Mouse (Mus musculus) urinary bladder, postnatal 4 days (tissue): ENCODE results near the gene Itgae.

Source experiments
- DNase-seq, 2 experiments: peaks; one replicate each; pipeline ENCODE4 v3.0.0; 2021 to 2022; ENCODE audit warnings: low spot score in 2 of 2

Itgae gene

DNA sequence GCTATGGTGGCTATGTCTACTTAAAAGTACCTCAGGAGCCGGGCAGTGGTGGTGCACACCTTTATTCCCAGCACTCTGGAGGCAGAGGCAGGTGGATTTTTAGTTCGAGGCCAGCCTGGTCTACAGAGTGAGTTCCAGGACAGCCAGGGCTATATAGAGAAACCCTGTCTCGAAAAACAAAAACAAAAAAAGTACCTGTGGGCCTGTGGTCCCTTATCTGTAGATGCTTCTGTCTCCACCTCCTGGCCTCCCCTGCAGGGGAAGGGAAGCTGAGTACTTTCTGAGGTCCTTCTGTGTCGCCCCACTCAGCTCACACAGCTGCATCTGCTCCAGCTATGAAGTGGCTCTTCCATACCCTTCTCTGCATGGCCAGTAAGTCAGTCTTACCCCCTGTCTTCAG is at the start of gene Itgae:
Gene Itgae (plus strand): TSS at position 301 of the 400 bp plus-strand sequence.
- no peak for DNase-seq

DNA sequence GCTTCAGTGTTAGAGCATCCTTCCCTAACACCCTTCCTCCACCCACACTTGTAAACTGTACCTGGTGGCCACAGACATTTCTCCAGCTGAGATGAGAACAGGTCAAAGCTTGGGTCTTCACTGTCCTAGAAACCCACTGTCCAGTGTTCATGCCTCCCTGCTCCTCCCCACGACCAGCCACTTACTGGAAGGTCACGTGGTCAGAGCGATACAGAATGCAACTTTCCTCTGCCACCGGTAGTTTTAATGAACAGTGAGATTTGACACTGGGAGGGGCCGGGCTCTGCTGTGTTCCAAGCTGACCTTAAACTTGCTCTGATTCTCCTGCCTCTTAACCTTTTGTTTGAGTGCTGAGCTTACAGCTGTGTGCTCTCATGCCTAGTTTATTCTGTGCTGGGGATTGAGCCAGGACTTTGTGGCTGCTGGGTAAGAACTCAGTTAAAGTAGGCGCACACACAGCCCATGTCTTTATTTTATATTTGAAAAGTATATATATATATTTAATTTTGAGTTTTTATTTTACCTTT is 46.1 kb upstream of the Itgae start:
- no peak for DNase-seq

DNA sequence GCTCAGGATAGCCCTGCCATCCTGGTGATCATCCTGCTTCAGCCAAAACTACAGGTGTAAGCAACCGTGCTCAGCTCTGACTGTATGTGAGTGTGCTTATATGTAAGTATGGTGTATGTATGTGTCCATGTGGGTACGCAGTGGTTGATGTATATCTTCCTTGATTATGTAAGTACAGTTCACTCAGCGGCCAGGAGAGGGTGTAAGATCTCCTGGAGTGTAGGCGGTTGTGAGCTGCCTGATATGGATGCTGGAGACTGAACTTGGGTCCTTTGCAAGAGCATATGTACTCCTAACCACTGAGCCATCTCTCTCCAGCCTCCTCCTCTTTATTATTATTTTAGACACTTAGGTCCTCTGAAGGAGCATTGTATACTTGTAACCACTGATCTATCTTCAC is 45.6 kb upstream of the Itgae start:
- no peak for DNase-seq

DNA sequence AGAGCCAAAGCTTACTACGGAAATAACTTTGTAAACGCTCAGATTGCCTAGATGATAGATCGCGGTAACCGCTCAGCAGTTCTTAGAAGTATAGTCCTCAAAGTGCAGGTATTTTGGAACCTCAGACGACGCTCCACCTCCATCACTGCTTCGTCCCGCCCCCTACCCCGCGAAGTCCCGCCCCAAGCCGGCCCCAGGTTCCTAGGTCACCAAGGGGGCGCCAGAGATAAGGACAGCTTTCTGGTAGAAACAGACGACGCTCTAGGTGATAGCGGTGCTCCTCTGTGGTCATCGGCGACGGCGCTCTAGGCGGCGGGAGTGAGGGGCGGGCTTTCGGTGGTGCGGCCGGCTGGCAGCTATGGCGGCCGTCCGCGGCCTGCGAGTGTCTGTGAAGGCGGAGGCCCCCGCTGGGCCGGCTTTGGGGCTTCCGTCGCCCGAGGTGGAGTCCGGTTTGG is 42.8 kb upstream of the Itgae start, which contains the start of gene Ncbp3:
Gene Ncbp3 (plus strand): TSS at position 242 of the 455 bp plus-strand sequence.
- peak; percentile 92 to 95 for DNase-seq

DNA sequence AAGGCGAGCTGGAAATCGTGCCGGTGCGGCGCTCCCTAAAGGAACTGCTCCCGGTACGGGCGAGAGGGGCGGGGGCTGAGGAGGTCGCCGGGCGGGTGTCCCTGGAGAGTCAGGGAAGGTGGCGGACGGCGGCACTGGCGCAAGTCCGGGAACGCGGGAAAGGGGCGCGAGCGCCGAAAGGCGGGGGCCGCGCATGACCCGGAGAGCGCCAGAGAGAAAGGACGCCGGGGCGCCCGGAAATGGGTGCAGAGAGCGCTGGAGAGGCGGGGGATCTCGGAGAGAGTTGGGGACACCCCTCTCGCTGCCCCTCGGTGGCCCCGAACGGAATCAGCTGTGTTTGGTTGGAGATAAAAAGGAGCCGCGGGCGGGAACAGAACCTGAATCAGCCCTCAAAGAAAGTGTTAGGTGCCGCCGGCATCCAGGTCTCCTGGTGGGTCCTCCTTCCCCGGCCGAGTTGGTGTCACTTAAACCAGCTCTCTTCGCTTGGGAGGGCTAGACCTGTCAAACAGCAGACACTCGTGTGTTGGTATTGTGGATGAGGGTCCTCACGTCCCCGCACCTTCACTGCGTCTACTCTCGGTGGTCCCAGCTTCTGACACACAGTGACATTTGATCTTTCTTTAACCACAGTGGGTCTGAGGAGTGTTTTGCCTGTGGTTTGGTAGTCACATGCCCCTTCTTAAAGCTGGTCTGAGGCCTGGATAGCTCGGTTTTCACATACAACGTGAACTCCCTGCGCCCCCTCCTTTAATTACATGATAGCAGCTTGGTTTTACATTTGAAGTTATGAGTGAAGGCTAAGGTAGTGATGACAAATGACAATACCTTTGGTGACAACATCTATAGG is 42.1 kb upstream of the Itgae start:
- DNase-seq = no peak

DNA sequence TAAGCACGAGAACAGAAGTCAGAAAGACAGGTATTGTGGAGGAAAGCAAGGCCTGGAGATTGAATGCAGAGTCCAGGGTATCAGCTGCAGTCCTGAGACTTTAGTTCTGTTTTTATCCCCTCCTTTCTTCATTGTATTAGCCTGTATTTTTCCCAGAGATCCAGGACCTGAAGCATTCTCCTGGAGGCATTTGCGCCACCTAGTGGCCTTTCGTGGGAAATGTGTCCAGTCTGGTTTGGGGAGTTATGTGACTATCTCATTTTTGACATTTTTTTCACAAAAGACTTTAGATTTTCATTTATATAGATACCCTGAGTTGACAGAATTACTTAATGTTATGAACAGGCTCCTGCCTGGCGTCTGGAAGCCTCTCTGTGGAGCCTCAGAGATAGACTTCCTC is 41.0 kb upstream of the Itgae start:
- DNase-seq = peak; percentile 53 to 79

DNA sequence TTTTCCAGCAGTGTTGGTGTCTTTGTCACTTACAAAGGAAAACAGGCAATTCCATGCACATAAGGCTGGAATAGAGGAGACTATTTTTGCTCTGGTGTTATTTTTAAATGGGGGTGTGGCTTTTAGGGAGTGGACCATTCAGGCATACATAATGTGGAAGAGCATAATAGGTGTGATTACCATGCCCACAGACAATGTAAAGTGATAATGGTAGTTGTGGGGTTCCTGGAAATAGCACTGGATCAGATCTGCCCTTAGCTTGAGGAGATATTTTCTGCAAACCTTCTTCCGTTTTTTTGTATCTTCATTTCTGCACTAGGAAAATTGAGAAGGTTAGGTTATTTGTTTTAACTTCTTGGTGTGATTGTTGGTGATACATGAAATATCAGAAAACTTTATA is 37.6 kb upstream of the Itgae start:
- DNase-seq = no peak

DNA sequence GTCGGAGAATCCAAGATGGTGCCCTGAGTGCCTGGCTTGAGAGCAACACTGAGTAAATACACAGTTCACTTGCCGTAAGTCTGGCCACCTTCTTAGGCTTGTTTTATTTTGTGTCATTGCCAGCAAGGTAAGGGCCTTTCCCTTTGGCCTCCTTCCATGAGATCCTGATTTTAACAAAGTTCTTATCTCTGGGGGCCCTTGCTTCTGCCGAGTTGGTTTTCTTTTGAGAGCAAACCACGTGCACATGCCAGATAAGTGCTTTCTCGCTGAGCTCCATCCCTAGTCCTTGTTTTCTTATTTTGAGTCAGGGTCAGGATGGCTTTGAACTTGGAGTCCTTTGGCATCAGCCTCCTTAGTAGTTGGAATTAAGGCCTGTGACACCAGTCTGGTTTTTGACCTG is 32.7 kb upstream of the Itgae start:
- no peak for DNase-seq

DNA sequence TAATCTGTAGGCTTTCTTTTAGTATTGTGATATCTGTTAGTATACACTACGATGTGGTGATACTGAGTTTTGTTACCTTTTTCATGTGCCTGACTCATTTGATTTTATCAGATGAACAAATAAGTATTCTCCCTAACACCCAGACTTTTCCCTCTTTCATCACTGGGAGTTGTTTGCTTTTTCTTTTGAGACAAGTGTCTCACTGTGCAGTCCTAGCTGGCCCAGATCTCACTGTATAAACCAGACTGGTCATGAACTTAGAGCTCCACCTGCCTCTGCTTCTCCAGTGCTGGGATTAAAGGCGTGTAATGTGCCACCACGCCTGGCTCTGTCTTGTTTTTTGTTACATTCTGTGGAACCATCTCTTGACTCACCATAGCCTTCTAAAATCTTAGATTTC is 30.8 kb upstream of the Itgae start:
- DNase-seq = no peak

DNA sequence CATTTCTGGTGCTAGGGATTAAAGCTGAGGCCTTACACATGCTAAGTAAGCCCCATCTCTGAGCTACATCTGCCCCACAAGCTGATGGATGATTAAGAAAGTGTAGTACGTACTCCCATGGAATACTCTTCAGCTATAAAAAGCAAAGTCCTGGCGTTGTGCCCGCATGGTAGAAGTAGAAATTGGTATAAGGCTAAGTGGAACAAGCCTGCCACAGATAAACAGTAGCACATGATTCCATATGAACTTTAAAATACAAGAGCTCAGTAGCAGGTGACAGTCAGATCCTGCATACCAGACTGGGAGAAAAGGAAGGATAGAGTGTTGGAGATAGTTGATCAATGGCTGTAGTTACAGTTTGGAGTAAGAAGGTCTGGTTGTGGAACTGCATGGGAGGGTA is 29.0 kb upstream of the Itgae start:
- DNase-seq = no peak

DNA sequence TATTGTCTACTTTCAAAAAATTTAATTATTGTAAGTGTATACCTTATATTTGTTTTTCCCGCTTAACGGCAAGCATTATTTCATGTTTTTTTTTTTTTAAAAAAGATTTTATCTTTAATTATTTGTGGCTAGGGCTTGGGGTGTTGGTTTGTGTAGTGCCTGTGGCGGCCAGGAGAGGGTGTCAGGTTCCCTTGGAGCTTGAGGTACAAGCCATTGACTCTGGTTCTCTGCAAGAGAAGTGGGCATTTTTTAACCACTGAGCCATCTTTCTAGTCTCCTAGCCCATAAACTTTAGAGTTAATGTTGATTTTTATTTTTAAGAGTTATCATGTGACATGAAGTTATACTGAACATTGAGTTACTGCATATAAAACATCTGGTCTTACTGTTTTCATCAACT is 18.5 kb upstream of the Itgae start:
- no peak for DNase-seq

DNA sequence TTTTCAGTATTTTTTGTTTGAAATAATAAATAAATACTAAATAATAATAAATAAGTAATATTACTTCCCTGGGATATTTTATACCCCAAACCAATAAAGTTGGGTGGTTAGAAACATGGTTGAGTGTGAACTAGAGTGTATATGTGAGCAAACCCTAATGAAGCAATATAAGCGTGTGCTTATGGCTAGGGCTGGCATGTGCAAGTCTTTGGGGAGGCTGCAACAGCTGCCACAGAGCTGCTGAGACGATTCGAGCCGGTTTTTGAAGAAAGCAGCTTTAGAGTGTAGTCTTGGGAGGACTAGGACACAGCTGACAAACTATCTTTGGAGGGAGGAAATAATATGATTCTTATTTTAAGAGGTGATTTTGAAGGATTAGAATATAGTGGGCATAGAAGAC is 14.1 kb upstream of the Itgae start:
- no peak for DNase-seq

DNA sequence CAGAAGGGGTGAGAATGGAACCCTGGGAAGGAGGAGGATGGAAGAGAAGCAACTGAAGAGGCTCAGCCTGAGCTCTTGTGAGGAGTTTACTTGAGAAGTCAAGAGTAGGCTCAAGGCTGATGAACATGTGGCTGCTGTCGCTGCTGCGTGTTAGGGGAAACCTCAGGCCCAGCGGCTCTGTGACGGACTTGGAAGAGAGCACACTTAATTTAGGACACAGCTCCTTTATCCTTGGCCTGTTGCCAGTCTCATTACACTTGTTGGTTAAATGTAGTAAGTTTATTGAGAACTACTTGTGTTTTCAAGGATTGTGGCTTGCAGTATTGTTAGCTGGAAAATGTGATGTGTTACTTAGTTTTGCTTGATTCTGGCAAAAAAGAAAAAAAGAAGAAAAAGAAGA is 13.7 kb upstream of the Itgae start:
- no peak for DNase-seq

DNA sequence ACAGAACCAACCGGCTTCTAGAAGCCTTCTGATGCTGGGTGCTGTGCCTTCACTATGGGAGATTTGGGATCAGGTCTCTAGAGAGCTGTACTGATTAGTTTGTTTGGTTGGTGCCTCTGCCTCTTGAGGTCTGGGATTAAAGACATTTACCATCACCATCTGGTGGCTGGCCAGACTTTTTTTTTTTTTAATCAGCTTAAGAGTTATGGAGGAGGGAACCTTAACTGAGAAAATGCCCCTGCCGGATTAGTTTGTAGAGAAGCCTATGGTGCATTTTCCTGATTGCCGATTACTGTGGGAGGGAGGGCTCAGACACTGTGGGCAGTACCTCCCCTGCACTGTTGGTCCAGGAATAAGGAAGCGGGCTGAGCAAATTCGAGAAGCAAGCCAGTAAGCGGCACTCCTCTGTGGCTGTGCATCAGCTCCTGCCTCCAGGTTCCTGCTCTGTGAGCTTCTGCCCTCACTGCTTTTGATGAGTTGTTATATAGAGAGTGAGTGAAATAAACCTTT is 13.1 kb upstream of the Itgae start:
- DNase-seq = no peak

DNA sequence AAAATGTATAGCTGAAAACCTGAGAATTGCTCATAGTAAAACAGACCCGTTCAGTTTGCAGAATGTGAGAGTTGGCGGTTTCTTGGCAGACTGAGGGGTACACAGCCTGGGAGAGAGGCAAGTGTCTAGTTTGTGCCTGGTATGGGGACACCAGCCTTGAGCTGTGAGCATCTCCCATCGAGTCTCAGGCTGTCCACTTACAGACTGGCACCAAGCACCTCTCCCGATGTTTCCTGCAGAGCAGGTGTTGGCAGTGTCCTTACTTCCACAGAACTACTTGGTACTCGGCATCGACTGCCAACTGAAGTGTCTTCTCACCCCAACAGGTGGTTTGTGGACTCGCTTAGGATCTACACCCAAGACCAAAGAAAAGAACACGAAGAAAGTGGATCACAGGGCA is 11.8 kb upstream of the Itgae start:
- DNase-seq = no peak

DNA sequence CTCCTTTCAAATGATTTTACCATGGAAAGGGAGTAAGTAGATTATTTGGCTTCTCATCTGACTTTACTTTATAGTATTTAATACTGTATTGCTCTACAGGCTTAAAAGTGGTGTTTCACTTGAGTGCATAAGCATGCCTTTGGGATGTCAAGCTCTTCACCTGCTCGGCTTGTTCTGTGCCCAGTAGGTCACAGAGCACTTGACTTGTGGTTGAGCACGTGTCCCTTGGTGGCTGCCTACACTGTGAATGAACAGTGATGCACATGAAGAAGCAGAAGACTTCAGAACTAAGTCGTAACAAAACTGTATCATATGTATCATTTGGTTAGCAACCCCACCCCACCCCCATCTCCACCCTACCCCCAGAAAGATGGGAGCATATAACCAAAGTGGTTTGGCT is 10.1 kb upstream of the Itgae start:
- DNase-seq = no peak

DNA sequence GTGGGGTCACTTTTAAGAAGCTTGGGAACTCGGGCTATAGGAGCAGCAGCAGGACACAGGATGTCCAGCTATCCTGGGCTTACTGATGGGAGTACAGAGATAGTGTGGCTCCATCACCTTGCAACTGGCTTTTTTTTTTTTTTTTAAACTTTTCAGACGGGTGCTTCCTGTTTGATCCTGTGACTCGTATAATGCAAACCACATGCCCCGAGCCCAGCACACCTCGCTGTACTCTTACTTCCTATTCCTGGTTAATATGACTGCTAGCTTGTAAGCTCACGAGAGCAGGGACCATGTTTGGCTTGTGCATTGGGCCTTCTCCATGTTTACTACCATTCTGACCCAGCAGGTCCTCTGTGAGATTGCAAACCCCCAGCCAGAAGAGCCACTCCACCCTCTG is 6.1 kb upstream of the Itgae start:
- no peak for DNase-seq

DNA sequence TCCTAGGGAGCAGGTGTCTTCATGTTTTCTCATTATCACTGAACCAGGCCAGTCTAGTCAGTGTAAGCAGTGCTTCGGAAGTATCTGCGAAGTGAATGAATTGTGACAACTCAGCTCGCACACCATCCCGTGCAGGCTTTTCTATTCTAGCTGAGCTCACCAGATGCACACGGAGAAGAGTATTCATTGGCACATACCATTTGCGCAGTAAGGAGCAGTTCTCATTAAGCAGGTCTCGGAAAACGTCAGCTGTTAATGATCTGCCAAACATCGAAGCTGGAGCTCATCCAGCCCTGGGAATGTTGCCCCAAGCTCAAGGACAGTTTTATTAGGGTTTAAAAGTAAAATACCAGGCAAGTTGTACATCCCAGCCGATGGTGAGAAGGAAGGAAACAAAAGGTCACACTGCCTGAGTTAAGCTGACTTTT is 5.6 kb upstream of the Itgae start:
- peak in 1 of 2 experiments; percentile 57 for DNase-seq

DNA sequence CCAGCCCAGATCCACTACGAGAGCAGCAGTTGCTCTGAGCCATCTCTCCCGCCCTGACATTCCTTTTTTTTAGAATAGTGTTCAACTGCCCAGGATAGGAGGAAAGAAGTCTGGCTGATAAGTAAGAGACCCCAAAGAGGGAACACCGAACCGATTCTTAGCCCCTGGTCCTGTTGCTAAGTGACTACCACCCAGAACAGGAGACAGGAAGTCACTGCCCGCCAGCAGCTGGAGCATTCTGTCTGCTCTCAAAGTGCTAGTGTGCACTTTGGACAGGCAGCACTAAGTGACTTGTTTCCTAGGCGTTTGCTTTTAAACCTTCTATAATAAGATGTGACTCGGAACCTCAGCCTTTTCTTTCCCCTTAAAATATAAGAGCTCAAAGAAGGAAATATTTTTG is 5.0 kb upstream of the Itgae start:
- no peak for DNase-seq

DNA sequence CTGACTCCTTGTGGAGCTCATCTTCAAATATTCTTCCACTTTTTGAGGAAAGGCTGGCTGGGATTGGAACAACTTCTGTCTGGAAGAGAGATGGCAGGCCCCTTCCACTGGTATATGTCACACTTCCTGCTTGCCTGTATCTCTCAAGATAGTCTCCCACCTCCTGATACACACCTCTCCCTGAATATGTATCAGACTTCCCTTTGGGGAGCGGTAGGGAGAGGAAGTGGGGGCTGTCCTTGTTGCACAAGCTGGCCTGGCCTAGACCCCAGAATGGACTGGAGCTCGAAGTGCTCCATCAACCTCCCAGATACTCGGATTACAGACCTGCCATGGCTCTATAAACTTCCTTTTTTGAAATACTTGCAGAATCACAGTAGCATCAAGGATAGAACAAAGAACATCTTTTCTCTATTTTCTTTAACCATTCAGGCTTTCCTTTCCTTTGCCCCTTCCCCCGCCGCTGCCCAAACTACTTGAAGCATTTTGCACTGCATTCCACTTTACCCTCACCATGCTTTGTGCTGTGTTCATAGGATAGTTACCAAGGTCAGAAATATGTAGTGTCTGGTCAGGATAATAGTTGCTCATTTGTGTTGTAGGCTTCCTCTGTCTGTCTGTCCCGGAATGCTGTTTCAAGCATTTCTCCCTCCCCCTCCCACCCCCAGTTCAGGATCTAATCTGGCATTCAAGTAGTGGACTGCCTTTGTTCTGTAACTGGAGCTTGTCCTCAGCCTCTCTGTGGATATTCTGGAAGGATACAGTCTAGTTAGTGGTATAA is 2.5 kb upstream of the Itgae start:
- no peak for DNase-seq

DNA sequence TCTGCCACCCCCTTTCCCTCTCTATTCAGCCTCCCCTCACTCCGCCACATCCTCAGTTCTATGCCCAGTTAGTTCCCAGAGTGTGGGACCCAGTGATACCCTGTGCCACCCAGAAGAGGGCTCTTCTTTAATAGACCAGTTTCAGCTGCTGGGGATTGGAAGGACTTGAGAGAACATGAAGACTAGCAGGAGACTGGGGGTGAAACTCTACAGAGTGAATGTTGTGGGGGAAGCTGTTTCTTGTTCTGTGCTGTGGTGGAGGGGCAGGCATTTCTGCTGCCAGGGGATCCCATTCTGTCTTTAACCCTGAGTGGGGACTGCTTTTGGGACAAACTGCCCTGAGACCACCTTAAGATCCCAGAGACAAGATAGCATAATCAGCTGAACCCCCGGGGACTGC is 443 bp downstream of the Itgae start:
- DNase-seq = no peak

DNA sequence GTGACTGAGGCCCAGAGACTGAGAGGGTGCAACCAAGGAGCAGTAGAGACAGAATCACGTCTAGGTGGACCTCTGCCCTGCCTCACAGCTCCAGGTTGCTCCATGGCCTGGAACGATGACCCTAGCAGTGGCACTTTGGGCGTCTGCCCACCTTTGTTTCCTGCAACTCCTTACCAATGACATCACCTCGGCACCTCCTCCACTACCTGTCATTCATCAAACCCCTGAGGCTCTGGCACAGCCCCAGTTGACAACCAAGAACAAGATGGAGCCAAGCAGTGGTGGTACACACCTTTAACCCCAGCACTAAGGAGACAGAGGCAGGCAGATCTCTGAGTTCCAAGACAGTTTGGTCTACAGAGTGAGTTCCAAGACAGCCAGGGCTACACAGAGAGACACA is 1.7 kb downstream of the Itgae start:
- DNase-seq = no peak

DNA sequence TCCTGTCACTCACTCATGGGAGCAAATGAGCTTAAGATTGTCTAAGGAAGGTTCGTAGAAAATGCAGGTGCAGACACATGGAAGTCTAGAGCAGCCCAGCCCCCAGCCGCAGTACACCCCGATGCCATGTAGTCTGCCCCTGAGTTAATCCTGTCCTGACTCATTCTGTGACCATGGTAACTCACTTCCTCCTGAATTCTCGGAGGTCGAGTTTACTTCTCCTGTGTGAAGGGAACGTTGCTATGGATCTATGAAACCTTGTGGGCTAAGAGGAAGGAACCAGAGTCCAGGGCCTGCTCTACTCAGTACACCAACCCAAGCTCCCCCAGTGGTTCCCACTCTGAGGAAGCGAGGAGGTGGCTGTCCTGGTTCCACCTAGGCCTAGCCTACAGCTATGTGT is 2.5 kb downstream of the Itgae start:
- no peak for DNase-seq
